8 mouse cellular contexts compared by ENCODE assay signal in genomic region chr13:109440881-109441280, GRCm38 (mm10).
DNase-seq lines count a peak whose midpoint lies in the region; ATAC-seq and TF ChIP-seq lines count a peak whose summit lies in the region.

No protein-coding gene starts in this region.

- no peaks in the 10 kb centered on the region for H3K36me3 ChIP-seq in heart, embryonic 12.5 days
- H3K36me3 ChIP-seq in kidney, embryonic 16.5 days (ENCODE audit: insufficient read depth, low read length): no peaks in the 10 kb centered on the region
- H3K36me3 ChIP-seq in midbrain, postnatal 0 days (ENCODE audit: insufficient read depth, low read length): no peaks in the 10 kb centered on the region

- H3K4me1 ChIP-seq in bone marrow macrophage, adult 2 months (ENCODE audit: control insufficient read depth, insufficient read depth, low read length): peaks cover 6% of the 10 kb centered on the region
- H3K4me1 ChIP-seq in heart, embryonic 12.5 days (replicated peaks): peaks cover 7% of the 10 kb centered on the region
- H3K4me1 ChIP-seq in kidney, embryonic 16.5 days (ENCODE audit: insufficient read depth, low read length): peaks cover 8% of the 10 kb centered on the region
- peaks cover 17% of the 10 kb centered on the region for H3K4me1 ChIP-seq in midbrain, postnatal 0 days (ENCODE audit: insufficient read depth, low read length)

- H3K4me3 ChIP-seq in bone marrow macrophage, adult 2 months (ENCODE audit: insufficient read depth, low read length): peak overlapping the region; percentile 62
- H3K4me3 ChIP-seq in heart, embryonic 12.5 days: peak overlapping the region; percentile 54
- H3K4me3 ChIP-seq in kidney, embryonic 16.5 days (ENCODE audit: low read length): peak overlapping the region; percentile 64
- peak overlapping the region; percentile 66 for H3K4me3 ChIP-seq in midbrain, postnatal 0 days (ENCODE audit: low read depth, low read length)

- WGBS in heart, embryonic 12.5 days: under 1% methylated on average over 12 of the region's 12 CpGs
- 0% methylated on average over 12 of the region's 12 CpGs for WGBS in kidney, embryonic 16.5 days
- 1% methylated on average over 12 of the region's 12 CpGs for WGBS in midbrain, postnatal 0 days

- H3K4me2 ChIP-seq in heart, embryonic 12.5 days: peak overlapping the region; percentile 84
- H3K4me2 ChIP-seq in kidney, embryonic 16.5 days (replicated peaks; ENCODE audit: low read depth, low read length): peak overlapping the region; percentile 91
- peak overlapping the region; percentile 75 for H3K4me2 ChIP-seq in midbrain, postnatal 0 days (ENCODE audit: low read depth, low read length, poor library complexity, severe bottlenecking)

- ATAC-seq in erythroid progenitor cell, adult 5-6 weeks (replicated peaks; ENCODE audit: low FRiP score, poor library complexity, severe bottlenecking): 0 out of 2 replicates have a peak, but pooled peaks have one; percentile 34
- ATAC-seq in heart, embryonic 12.5 days (ENCODE audit: insufficient number of reproducible peaks, low FRiP score): peak; percentile 95
- ATAC-seq in kidney, embryonic 16.5 days (ENCODE audit: low FRiP score, low TSS enrichment): peak; percentile 99
- ATAC-seq in midbrain, postnatal 0 days (ENCODE audit: low FRiP score): peak; percentile 96

- TF ChIP-seq POLR2A in bone marrow macrophage, adult 2 months (IDR thresholded peaks at IDR 0.05; ENCODE audit: borderline replicate concordance, low read depth, low read length): no peak

- no peak for TF ChIP-seq CTCF in bone marrow macrophage, adult 2 months (IDR thresholded peaks at IDR 0.05; ENCODE audit: low read depth, low read length)
- TF ChIP-seq CTCF in midbrain, postnatal 0 days (IDR thresholded peaks at IDR 0.05): peak; percentile 66

- DNase-seq in 3134 (ENCODE audit: extremely low read depth, insufficient read length, low spot score) (peak; percentile 4), liver (peak; percentile 72)
- DNase-seq in midbrain, postnatal 0 days (ENCODE audit: low spot score): peak; percentile 95
- peak; percentile 14 to 45 for DNase-seq in spleen, postnatal 14 days (ENCODE audit: low spot score in 2 of 2)

- H3K27ac ChIP-seq in bone marrow macrophage, adult 2 months (ENCODE audit: insufficient read depth, low read depth, low read length): peak overlapping the region; percentile 38; the same call in 1 of the 2 replicates
- H3K27ac ChIP-seq in heart, embryonic 12.5 days (ENCODE audit: poor library complexity, severe bottlenecking): peak overlapping the region; percentile 73
- H3K27ac ChIP-seq in kidney, embryonic 16.5 days (ENCODE audit: low read length): peak overlapping the region; percentile 91
- peak overlapping the region; percentile 91 for H3K27ac ChIP-seq in midbrain, postnatal 0 days (ENCODE audit: low read depth, low read length)

- no peaks in the 10 kb centered on the region for H3K9me3 ChIP-seq in heart, embryonic 12.5 days (replicated peaks)
- H3K9me3 ChIP-seq in kidney, embryonic 16.5 days (ENCODE audit: low read length): no peaks in the 10 kb centered on the region
- no peaks in the 10 kb centered on the region for H3K9me3 ChIP-seq in midbrain, postnatal 0 days (ENCODE audit: low read length)

- H3K9ac ChIP-seq in heart, embryonic 12.5 days: peak overlapping the region; percentile 64
- H3K9ac ChIP-seq in kidney, embryonic 16.5 days (replicated peaks; ENCODE audit: low read length): peak overlapping the region; percentile 72
- H3K9ac ChIP-seq in midbrain, postnatal 0 days (replicated peaks; ENCODE audit: low read length, poor library complexity, severe bottlenecking): peak overlapping the region; percentile 75

- H3K27me3 ChIP-seq in heart, embryonic 12.5 days (replicated peaks): no peaks in the 10 kb centered on the region
- no peaks in the 10 kb centered on the region for H3K27me3 ChIP-seq in kidney, embryonic 16.5 days (ENCODE audit: insufficient read depth, low read length)
- H3K27me3 ChIP-seq in midbrain, postnatal 0 days (ENCODE audit: insufficient read depth, low read length): no peaks in the 10 kb centered on the region

Comparison
In these comparisons a context has a peak if more than half of its experiments do, and no peak if none do; other contexts are left out.
1. Peak in every context shown above with its lines: DNase-seq, ATAC-seq, H3K4me3 ChIP-seq and H3K27ac ChIP-seq.
2. DNase-seq: peak in every context shown above with its lines; median percentile 95 in midbrain, postnatal 0 days; 72 in liver; 30 in spleen, postnatal 14 days; 4 in 3134.
3. H3K27ac ChIP-seq: peak in every context shown above with its lines; median percentile 91 in kidney, embryonic 16.5 days; 91 in midbrain, postnatal 0 days; 73 in heart, embryonic 12.5 days; 38 in bone marrow macrophage, adult 2 months.
4. ATAC-seq: peak in every context shown above with its lines; median percentile 99 in kidney, embryonic 16.5 days; 96 in midbrain, postnatal 0 days; 95 in heart, embryonic 12.5 days; 34 in erythroid progenitor cell, adult 5-6 weeks.